Mouse (Mus musculus) heart, adult 18-20 months (tissue): ENCODE data around the gene Lysmd1. TPM values are rescaled to one million over a fixed set of nuclear protein-coding genes. Genes with fewer than 3 reads are reported as not detected.
A peak's percentile ranks its signal among the peaks of the same experiment; 100 is the strongest.
"Not testable (repeated sequence)": the region's sequence is repeated elsewhere in the genome, so short reads cannot be mapped to it uniquely, and the experiment has no call there.

Experiments
- DNase-seq, 2 experiments: peaks; one replicate each; pipeline ENCODE4 v3.0.0; 2021 to 2022; ENCODE audit warnings: mixed read lengths in 1 of 2
- long read RNA-seq, 2 experiments: library from polyadenylated mRNA; stranded (forward); transcript quantifications; one replicate each; pipeline ENCODE4 v2.0.0; 2021
- total RNA-seq, 2 experiments: library from RNA; stranded (reverse); gene quantifications; 2 replicates each; pipeline ENCODE4 v1.2.3; 2021

The Lysmd1 gene
- total RNA-seq = 1 to 10 TPM; 4.5 to 4.7 TPM
- long read RNA-seq, experiment 1, partial matches to known transcripts = 0 of 5 reads
- long read RNA-seq, experiment 1, other reads (novel, unspliced or antisense) = 2 of 5 reads
- long read RNA-seq, experiment 2, partial matches to known transcripts = 0 of 3 reads
- long read RNA-seq, experiment 2, other reads (novel, unspliced or antisense) = 1 of 3 reads

DNA sequence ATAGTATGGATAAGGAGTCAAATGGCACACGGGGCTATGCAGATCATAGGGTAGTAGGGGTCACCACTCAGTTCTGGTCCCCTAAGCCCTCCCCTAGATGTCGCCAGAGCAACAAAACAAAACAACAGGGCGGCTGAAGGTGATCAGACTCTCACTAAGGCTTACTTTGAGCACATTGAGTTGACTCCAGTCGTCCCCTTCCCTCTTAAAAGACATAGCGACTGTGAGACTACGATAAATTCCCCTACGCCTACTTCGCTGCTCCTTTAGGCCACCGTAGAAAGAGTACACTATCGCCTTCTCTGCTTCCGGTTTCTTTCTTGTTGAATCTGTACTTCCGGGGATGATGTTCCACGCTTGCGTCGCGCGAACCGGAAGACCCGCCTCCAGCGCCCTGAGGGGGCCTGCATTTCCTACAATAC, at the start of gene Lysmd1, which contains the start of gene Scnm1:
TSS of gene Lysmd1 (plus strand) at position 409 of the 422 bp plus-strand sequence.
TSS of gene Scnm1 (minus strand) at position 332 of the 422 bp plus-strand sequence.
- peak; percentile 94 to 96 for DNase-seq

DNA sequence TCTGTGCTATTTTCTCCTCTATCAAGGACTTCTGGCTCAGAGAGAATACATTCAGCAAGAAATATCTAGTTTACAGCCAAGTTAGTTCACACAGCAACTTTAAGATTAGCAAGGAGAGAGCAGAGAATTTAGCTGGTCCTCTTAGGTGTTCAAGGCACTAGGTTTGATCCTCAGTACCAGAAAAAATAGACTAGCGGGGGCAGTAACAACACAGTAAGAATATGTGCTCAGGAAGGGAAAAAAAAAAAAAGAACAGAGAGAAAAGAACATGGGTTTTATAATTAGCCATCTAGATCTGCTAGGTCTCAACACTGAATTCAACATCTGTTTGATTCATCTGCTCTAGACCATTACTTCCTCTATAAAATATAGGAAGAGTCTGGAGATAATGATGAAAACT, 45.8 kb upstream of the Lysmd1 start:
- no peak for DNase-seq

DNA sequence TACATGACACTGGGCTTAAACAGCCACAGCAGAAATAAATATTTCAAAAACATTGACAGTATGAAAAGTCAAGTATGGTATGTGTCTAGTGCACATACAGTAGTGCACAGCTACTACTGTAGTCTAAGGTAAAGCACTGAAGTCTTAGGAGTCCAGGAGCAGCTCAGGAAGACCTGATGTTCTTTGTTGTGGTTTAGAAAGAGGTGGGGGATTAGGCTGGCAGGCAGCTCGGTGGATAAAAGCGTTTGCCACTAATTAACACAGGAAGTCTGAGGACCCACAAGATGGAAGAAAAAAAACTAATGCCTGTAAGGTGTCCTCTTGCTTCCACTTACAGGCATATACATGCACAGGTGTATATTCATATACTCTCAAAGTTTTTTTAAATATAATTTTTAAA, 33.0 kb upstream of the Lysmd1 start:
- no peak for DNase-seq

DNA sequence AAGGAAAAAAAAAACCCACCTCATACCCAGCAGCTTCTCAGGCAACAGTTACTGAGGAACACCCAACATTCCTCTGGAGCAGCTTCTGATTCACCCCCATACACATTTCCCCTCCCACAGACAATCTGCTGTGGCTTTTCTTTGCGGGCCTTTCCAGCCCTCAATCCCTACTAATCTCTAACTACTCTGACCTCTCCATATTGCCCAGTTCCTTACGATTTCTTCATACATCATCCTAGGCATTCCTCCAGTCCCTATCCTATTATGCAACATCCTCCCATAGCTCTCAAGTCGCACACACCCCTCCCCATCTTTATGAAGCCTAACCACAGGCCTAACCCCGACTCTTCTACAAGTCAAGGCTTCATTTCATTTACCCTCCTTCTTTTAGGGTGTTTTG, 28.8 kb upstream of the Lysmd1 start:
- no peak for DNase-seq

DNA sequence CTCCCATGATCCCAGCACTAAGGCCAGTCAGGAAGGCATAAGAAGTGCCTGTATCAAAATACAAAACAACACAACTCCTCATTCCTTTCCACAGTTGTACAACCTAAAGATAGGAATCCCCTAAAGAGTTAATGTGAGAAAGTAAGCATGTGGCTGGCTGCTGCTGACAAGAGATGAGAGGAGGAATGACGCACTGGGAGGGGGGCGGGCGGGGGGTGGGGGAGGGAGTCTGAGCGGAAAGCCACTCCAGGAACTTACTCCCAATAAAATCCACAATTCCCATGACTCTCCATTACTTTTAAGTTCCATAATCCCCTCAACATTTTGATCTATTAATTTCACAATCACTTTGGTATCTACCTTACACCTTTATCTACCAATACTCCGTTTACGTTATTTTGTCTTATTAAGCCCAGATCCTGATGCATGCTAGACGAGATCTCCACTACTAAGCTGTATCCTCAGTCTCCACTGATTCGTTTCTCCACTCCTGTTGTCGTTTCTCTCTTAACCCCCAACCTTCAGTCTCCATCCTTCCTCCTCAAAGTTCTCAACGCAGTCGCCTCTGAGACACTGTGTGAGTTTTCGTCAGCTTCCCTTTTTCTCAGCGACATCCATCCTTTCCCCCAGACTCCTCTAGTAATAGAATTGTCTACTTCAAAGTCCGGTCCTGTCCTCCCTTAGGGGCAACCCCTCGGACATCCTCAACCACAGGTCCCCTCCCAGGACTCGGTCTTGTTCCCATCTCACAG, 28.1 kb upstream of the Lysmd1 start:
- no peak for DNase-seq

DNA sequence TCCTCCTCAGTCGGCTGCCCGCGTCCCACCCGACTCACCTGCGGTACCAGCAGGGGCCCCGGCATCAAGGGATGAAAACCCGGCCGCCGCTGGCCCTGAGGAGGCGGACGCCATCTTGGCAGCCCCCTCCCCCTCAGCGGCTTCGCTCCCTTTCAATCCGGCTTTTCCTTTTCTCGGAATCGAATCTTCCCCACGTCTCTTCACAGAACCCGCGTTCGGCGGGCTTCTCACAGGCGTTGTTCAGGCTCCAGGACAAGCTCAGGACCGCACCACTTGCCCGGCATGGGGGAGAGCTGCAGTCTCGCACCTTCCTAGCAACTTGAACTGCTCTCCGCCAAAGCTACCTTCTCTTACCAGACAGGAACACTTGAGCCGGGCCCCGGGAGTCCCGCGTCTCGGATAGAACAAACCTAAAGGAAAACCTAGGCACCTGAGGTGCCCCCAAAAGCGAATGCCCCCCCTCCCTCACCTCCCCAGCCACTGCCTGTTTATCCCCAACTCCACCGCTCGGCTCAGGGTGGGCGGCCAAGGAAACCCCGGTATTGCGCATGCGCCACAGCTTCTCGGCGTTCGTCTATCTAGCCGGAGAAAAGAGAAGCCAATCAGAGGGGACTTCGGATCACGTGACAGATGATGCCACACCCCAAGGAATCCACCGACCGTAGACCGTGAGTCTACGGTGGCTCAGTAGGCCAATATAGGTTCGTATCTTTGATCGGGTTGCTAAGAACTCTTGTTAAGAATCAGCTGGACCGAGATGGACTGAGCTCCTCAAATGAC, 27.4 kb upstream of the Lysmd1 start, which contains the start of gene Pip5k1a:
TSS of gene Pip5k1a (minus strand) at position 593 of the 780 bp plus-strand sequence.
- DNase-seq = peak; percentile 96 to 98

DNA sequence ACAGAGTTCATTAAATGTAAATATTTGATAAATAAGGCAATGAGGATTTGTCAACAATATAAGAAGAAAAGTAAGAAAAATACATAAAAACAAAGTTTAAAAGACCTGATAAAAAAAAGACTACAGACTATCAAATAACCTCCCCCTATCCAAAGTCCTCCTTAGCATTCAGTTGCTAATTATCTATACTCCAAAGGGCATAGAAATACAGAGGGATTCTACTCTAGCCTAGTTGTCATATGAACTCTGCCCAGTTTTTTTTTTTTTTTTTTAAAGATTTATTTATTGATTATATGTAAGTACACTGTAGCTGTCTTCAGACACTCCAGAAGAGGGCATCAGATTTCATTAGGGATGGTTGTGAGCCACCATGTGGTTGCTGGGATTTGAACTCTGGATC, 26.6 kb upstream of the Lysmd1 start:
- not testable (repeated sequence) for DNase-seq

DNA sequence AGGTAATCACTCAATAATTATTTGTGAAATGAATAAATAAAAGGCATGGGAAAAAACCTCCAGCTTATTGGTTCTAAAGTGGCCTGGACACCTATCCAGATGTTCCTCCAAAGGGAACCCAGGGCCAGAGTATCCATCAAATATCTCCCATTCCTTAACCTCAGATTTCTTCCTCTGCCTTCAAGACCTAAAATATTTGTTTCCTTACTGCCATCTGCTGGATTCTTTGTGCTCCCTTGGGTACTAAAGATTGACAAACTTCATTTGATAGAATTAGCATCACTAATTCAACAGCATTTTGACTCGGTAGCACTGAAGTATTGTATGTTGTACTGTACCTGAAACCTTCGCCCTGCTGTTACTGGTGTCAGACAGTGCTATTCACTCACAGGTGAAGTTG, 26.0 kb upstream of the Lysmd1 start:
- no peak for DNase-seq

DNA sequence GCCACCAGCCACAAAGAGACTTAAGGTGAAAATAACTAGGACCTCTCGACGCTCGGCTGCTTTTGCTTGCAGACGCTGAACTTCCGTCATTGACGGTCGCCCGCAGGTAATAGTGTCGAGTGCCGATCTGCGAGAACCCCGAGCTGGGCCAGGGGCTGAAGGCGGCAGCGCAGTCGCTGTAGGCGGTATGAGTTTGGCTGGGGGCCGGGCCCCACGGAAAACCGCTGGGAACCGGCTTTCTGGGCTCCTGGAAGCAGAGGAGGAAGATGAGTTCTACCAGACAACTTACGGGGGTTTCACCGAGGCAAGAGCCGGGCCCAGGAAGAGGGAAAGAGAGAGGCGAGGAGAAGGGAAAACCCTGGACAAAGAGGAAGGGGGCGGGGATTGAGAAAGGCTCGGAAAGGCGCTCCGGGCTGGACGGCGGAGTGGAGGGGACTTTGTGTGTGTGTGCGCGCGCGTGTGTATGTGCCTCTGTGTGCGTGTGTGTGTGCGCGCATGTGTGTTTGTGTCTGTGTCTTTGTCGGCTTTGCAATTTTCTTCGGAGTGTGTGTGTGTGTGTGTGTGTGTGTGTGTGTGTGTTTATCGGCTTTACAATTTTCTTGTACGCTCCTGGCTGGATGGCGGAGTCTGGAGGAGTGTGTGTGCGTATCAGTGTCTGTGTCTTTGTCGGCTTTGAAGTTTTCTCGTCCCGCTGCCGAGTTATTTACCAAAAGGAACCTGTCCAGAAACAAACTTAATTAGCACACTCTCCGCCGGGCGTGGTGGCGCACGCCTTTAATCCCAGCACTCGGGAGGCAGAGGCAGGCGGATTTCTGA, 22.8 kb upstream of the Lysmd1 start, which contains the start of gene Vps72:
TSS of gene Vps72 (plus strand) at position 112 of the 816 bp plus-strand sequence.
- DNase-seq = peak; percentile 93 to 95

DNA sequence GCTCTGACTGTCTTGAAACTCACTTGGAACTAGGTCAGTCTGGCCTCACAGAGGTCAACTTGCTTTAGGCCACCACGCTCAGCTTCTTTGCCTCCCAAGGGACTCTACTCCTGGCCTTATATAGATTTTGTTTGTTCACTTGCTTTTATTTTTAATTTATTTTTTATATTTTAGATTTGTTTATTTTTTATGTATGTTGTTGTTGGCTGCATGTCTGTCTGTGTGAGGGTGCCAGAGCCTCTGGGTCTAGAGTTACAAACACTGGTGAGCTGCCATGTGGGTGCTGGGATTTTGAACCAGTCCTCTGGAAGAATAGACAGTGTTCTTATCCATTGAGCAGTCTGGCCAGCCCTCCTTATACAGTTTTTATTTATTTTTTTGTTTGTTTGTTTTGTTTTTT, 21.1 kb upstream of the Lysmd1 start:
- DNase-seq = no peak

DNA sequence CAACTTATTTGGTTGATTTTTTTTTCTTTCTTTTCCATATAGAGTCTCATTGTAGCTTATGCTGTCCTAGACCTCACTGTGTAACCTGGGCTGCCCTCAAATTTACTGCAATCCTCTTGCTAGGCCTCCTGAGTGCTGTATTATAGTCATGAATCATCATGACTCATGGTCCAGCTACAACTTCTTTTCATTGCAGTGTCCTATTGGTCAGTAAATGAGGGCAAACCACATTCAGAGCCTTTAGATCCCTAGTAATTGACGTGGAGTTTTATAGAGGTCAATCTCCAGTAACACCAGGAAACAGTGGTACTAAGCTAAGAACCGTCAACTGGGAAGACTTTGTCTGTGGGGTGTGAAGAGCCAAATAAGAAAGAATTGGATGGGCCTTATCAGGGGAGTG, 16.1 kb upstream of the Lysmd1 start:
- no peak for DNase-seq

DNA sequence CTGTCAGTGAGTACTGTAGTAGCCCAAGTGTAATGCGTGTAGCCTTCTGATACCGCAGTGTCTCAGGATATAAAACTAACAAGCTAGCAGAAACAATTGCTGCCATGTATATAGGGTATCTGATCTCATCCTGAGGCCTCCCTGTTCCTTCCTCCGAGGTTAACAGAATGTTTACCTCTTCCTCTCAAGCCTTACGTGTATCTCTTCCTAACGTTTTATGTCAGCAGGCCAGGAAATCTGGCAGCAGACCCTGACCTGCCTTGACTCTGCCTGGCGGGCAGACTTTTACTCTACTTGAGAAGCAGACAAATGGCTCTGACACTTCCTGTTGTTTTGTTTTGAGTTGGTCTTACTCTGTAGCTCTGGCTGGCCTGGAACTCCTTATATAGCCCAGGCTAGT, 12.3 kb upstream of the Lysmd1 start:
- DNase-seq = no peak

DNA sequence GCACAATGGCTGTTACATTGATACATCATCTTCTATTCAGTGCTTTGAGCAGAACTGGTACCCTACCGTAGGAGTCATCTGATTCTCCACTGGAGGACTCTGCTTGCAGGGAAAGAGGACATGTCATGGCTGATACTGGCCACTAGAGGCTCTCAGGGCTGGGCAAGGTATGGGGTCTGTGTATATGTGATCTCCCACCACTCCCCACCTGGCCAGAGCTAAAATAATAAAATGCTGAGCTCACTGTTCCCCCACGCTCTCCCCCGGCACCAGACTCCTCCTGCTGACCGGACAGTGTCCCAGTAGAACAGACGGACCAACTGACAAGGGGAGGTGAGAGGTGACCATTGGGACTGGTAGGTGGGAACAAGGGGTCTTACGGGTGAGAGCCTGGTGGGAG, 9.6 kb upstream of the Lysmd1 start, which contains the start of gene Tmod4:
TSS of gene Tmod4 (plus strand) at position 231 of the 400 bp plus-strand sequence.
- DNase-seq = peak in 1 of 2 experiments; percentile 39

DNA sequence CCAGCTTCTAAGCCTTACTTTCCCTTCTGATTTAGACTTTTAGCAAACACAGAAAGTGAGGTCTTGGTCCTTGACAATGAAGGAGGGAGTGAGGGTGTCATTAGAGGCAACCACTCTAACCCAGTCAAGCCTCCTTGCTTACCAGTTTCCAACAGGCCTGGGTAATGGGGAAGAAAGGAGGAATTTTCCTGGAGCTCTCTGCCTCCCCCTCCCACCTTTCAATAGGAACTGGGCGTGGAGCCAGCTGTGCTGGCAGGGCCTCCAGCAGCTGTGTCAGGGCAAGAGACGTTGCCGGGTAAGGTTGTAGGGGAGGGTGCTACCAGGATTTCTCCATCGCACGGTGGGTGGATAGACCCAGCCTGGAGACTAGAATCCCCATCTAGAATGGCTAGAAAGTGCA, 8.9 kb upstream of the Lysmd1 start:
- peak in 1 of 2 experiments; percentile 55 for DNase-seq

DNA sequence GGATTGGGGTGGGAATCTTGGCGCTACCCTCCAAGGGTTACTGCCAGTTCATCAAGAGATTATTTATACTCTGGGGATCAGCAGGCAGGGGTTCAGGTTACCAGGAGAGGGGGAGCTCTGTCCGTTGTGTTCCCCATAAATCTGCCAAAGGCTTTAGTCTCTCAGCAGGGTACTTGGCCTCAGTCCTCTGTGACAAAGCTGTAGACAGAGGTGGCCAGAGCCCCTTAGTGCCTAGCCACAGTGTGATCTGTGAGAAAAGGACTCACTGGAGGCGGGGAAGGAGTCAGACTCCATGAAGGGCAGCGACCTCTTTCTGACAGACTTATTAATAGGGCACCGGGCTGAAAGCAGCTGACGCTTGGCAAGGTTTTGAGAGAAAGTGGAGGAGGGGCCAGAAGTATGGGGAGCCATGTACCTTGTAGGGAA, 4.6 kb upstream of the Lysmd1 start:
- peak; percentile 73 for DNase-seq

DNA sequence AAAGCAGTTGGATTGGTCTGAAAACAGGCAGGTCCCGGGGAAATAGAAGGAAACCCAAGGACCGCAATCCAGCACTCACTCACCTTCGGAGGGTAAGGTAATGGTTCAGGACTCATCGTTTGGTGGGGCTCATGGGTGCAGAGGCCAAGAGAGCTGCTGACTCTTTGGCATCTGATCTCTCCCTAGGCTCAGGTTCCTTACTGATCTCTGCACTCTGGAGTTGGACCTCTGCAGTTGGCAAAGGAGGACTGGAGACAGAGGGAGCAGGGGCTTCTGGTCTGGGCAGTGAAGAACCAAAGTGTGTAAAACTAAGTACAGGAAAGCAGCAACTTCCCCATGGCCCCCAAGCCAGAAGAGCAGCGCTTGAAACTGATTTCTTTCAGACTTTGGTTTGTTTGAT, 3.8 kb upstream of the Lysmd1 start:
- DNase-seq = no peak

DNA sequence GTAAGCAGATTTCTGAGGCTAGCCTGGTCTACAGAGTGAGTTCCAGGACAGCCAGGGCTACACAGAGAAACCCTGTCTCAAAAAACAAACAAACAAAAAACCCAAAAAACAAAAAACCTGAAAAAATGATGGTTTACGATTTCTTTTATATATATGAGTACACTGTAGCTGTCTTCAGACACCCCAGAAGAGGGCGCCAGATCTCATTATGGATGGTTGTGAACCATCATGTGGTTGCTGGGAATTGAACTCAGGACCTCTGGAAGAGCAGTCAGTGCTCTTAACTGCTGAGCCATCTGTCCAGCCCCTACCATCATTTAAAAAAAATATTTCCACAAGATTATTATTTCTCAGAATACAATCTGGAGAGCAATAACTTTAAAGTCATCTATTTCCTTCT, 1.5 kb upstream of the Lysmd1 start:
- not testable (repeated sequence) for DNase-seq

DNA sequence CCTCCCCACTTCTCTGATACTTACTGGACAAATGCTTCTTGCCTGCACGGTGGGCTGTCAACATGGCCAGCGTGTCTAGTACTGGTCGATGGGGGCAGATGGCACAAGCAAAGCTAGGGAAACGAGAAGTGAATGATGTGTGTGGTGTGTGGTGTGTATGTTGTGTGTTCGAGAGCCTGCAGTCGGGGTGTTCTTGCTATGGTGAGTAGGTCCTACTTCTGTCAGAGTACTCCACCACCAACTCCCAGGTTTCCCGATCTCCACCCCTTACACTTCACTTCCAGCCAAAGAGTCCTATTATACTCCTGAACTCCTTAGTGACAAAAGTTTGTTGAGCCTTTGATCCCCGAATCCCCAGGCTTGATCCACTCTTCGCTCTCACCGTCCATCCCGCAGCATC, 712 bp upstream of the Lysmd1 start:
- no peak for DNase-seq

DNA sequence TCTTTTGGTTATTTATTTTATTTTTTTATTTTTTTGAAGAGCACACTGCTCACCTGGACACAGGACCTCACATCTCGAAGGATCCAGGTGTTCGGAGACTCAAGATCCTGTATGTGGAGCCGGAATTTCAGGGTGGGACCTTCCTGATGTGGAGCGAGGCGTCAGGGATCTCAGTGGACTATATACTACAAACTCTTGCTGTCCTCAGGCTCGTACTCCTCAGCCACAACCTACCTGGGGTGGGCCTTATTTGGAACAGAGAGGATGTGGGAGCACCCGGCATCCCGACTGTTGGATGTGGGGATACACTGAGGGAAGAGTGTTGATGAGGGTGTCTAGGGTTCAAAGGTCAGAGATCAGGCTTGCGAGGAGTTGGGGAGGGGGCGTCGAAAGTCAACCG, 245 bp downstream of the Lysmd1 start:
- DNase-seq = not testable (repeated sequence)

DNA sequence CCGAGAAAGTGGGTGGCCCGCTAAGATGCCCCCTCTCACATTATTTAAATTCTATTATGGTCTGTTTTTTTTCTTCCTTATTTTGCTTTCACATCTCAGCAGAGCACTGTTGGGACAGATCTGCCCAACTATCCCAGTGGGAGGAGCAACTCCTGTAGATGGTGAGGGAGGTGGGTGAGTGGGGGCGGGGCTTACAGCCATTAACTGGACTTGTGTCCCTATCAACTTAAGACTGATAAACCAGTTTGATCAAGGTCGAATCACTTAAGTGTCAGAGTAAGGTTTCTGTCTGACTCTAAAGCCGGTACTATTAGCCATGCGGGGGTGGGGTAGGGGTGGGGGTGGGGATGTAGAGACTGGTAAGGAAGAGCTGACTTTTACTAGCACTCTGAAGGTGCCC, 1.1 kb downstream of the Lysmd1 start:
- peak; percentile 71 to 76 for DNase-seq

DNA sequence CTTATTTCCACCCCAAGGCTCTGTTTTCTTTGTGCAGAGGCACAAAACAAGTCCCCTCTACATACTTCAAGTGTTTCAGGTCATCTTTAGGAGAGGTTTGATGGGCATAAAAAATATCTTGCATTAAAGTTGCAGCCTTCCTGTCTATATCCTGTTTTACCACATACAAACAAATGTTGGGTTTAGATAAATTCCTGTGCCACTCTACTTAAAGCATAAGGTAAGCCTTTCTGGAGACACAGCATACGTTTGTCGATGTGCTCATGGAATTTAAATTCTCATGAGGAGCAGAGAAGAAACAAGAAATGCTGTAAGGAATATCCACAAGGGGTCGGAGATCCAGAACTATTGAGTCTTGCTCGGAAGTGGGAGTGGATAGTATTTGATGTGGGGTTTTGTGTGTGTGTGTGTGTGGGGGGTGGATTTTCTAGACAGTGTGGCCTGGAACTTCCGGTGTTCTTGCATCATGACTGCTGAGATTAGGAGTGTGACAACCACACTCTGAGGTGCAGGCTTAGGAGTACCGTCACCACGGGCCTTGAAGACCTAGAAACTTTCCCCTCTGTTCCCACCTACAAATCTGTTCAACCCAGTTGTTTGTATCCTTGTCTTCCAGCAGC, 1.7 kb downstream of the Lysmd1 start:
- DNase-seq = no peak
